Mouse (Mus musculus): ENCODE data around the gene Gm21738. TPM values are rescaled to one million over a fixed set of nuclear protein-coding genes. Genes with fewer than 3 reads are reported as not detected.
"Not testable (repeated sequence)": the region's sequence is repeated elsewhere in the genome, so short reads cannot be mapped to it uniquely, and the experiment has no call there.

Gene Gm21738
- not detected in 2 replicates for total RNA-seq (2014; rRNA removed)
- polyA plus RNA-seq (2015; fragmentation: Nextera tagmentation; extraction: Ambion mirVana), result not detected in 2 replicates

DNA sequence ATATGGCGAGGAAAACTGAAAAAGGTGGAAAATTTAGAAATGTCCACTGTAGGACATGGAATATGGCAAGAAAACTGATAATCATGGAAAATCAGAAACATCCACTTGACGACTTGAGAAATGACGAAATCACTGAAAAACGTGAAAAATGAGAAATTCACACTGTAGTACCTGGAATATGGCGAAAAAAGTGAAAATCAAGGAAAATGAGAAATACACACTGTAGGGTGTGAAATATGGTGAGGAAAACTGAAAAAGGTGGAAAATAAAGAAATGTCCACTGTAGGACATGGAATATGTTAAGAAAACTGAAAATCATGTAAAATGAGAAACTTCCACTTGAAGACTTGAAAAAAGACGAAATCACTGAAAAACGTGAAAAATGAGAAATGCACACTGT lies at the start of gene Gm21738:
TSS of gene Gm21738 (minus strand) at position 101 of the 400 bp plus-strand sequence.
- H3K9ac ChIP-seq; H3K27ac ChIP-seq (ENCODE audit: low read depth, low read length); H3K4me1 ChIP-seq (ENCODE audit: insufficient read depth); H3K27me3 ChIP-seq (ENCODE audit: insufficient read depth, low read length); H3K9me3 ChIP-seq (ENCODE audit: low read length); ATAC-seq; H3K36me3 ChIP-seq (ENCODE audit: insufficient read depth); DNase-seq; H3K4me3 ChIP-seq (ENCODE audit: low read depth, low read length); H3K4me2 ChIP-seq (ENCODE audit: low read depth): not testable (repeated sequence)
- 78% methylated on average over 7 of the region's 7 CpGs for WGBS

- not testable (repeated sequence) for H3K4me2 ChIP-seq (ENCODE audit: low read depth); H3K4me1 ChIP-seq (ENCODE audit: insufficient read depth); H3K9ac ChIP-seq; H3K4me3 ChIP-seq (ENCODE audit: low read depth, low read length); H3K36me3 ChIP-seq (ENCODE audit: insufficient read depth); H3K27me3 ChIP-seq (ENCODE audit: insufficient read depth, low read length); ATAC-seq; H3K9me3 ChIP-seq (ENCODE audit: low read length); H3K27ac ChIP-seq (ENCODE audit: low read depth, low read length); DNase-seq
- 88% methylated on average over 7 of the region's 7 CpGs for WGBS
Observed at GRCm38 (mm10) chr14:19383741-19384140, 35.0 kb downstream of the Gm21738 start.

Other genes with a start within 250 kb of the Gm21738 start
- 0.33 and 0.38 TPM in 2 replicates for gene Gm2244, start 131.0 kb upstream of the Gm21738 start, total RNA-seq (2014; rRNA removed)
- 0.21 and 0.29 TPM in 2 replicates for gene Gm2244, start 131.0 kb upstream of the Gm21738 start, polyA plus RNA-seq (2015; fragmentation: Nextera tagmentation; extraction: Ambion mirVana)
- 14.9 and 21.0 TPM in 2 replicates for gene Gm2237, start 166.2 kb upstream of the Gm21738 start, total RNA-seq (2014; rRNA removed)
- gene Gm2237, start 166.2 kb upstream of the Gm21738 start, polyA plus RNA-seq (2015; fragmentation: Nextera tagmentation; extraction: Ambion mirVana), result 4.2 and 5.8 TPM in 2 replicates
- gene Gm5458, start 183.7 kb upstream of the Gm21738 start, total RNA-seq (2014; rRNA removed), result not detected in 2 replicates
- gene Gm5458, start 183.7 kb upstream of the Gm21738 start, polyA plus RNA-seq (2015; fragmentation: Nextera tagmentation; extraction: Ambion mirVana), result 0.21 TPM in 1 of 2 replicates, not detected in the other

Measured in forebrain, postnatal 0 days (tissue).